8 mouse cellular contexts compared by ENCODE assay signal in genomic region chr7:141088473-141088872, GRCm38 (mm10). TPM values are rescaled to one million over a fixed set of nuclear protein-coding genes. Genes with fewer than 3 reads are reported as not detected.
A peak's percentile ranks its signal among the peaks of the same experiment; 100 is the strongest.
DNase-seq lines count a peak whose midpoint lies in the region; ATAC-seq lines count a peak whose summit lies in the region.

No protein-coding gene starts in this region.

- peaks cover 58% of the 10 kb centered on the region for H3K27me3 ChIP-seq in forebrain, embryonic 13.5 days
- peaks cover 11% of the 10 kb centered on the region for H3K27me3 ChIP-seq in forebrain, embryonic 16.5 days (replicated peaks; ENCODE audit: control insufficient read depth, insufficient read depth, low read length)
- H3K27me3 ChIP-seq in midbrain, embryonic 10.5 days (ENCODE audit: low read depth, poor library complexity, severe bottlenecking) = peaks cover 70% of the 10 kb centered on the region
- H3K27me3 ChIP-seq in midbrain, embryonic 15.5 days (replicated peaks) = peaks cover 35% of the 10 kb centered on the region
- H3K27me3 ChIP-seq in limb, embryonic 11.5 days (ENCODE audit: control insufficient read depth, insufficient read depth, low read length) = peaks cover 30% of the 10 kb centered on the region
- peaks cover 6% of the 10 kb centered on the region; the same call in 1 of the 2 replicates for H3K27me3 ChIP-seq in stomach, embryonic 16.5 days (ENCODE audit: control insufficient read depth, insufficient read depth, low read length)

- H3K36me3 ChIP-seq in forebrain, embryonic 13.5 days (ENCODE audit: poor library complexity, severe bottlenecking) = no peaks in the 10 kb centered on the region
- H3K36me3 ChIP-seq in forebrain, embryonic 16.5 days (ENCODE audit: control insufficient read depth, insufficient read depth) = no peaks in the 10 kb centered on the region
- no peaks in the 10 kb centered on the region for H3K36me3 ChIP-seq in midbrain, embryonic 10.5 days
- H3K36me3 ChIP-seq in midbrain, embryonic 15.5 days (replicated peaks) = no peaks in the 10 kb centered on the region
- H3K36me3 ChIP-seq in limb, embryonic 11.5 days (ENCODE audit: control insufficient read depth, insufficient read depth, low read length) = no peaks in the 10 kb centered on the region; the same call in 1 of the 2 replicates
- no peaks in the 10 kb centered on the region for H3K36me3 ChIP-seq in stomach, embryonic 16.5 days (ENCODE audit: control insufficient read depth, insufficient read depth, low read length)

- H3K9ac ChIP-seq in forebrain, embryonic 13.5 days = no peak overlapping the region
- H3K9ac ChIP-seq in forebrain, embryonic 16.5 days (replicated peaks; ENCODE audit: low read depth, low read length) = no peak overlapping the region
- H3K9ac ChIP-seq in midbrain, embryonic 15.5 days = no peak overlapping the region
- no peak overlapping the region for H3K9ac ChIP-seq in limb, embryonic 11.5 days (ENCODE audit: low read length)
- H3K9ac ChIP-seq in stomach, embryonic 16.5 days (ENCODE audit: low read length) = peak overlapping the region; percentile 20; the same call in 1 of the 2 replicates

- 26% methylated on average over 18 of the region's 18 CpGs for WGBS in forebrain, embryonic 13.5 days
- 24% methylated on average over 18 of the region's 18 CpGs for WGBS in forebrain, embryonic 16.5 days
- 26% methylated on average over 18 of the region's 18 CpGs for WGBS in midbrain, embryonic 10.5 days
- 27% methylated on average over 18 of the region's 18 CpGs for WGBS in midbrain, embryonic 15.5 days
- 12% methylated on average over 18 of the region's 18 CpGs for WGBS in limb, embryonic 11.5 days
- 12% methylated on average over 18 of the region's 18 CpGs for WGBS in stomach, embryonic 16.5 days

- peak; percentile 22 for DNase-seq in midbrain, embryonic 10.5 days (ENCODE audit: low spot score)
- DNase-seq in limb, embryonic 11.5 days (ENCODE audit: low spot score) = peak; percentile 33
- no peak for DNase-seq in lung, postnatal 14 days
- no peak for DNase-seq in layer of hippocampus, postnatal 25 days (ENCODE audit: extremely low spot score in 1 of 2, low spot score in 1 of 2)

- H3K4me2 ChIP-seq in forebrain, embryonic 13.5 days = 0 out of 2 replicates have a peak overlapping the region, but pooled peaks have one; percentile 3
- H3K4me2 ChIP-seq in forebrain, embryonic 16.5 days (ENCODE audit: low read length) = no peak overlapping the region
- H3K4me2 ChIP-seq in midbrain, embryonic 15.5 days = no peak overlapping the region
- H3K4me2 ChIP-seq in limb, embryonic 11.5 days (ENCODE audit: low read depth, severe bottlenecking) = peak overlapping the region; percentile 26
- no peak overlapping the region for H3K4me2 ChIP-seq in stomach, embryonic 16.5 days (ENCODE audit: low read depth, low read length)

- H3K4me3 ChIP-seq in forebrain, embryonic 13.5 days = no peak overlapping the region
- H3K4me3 ChIP-seq in forebrain, embryonic 16.5 days (replicated peaks; ENCODE audit: low read length) = no peak overlapping the region
- H3K4me3 ChIP-seq in midbrain, embryonic 10.5 days = peak overlapping the region; percentile 38
- H3K4me3 ChIP-seq in midbrain, embryonic 15.5 days = no peak overlapping the region
- no peak overlapping the region for H3K4me3 ChIP-seq in limb, embryonic 11.5 days (ENCODE audit: low read depth, low read length)
- H3K4me3 ChIP-seq in stomach, embryonic 16.5 days (replicated peaks; ENCODE audit: low read length) = no peak overlapping the region

- H3K27ac ChIP-seq in forebrain, embryonic 13.5 days = no peak overlapping the region
- H3K27ac ChIP-seq in forebrain, embryonic 16.5 days (ENCODE audit: low read length) = no peak overlapping the region
- 0 out of 2 replicates have a peak overlapping the region, but pooled peaks have one; percentile 17 for H3K27ac ChIP-seq in midbrain, embryonic 10.5 days (replicated peaks)
- no peak overlapping the region for H3K27ac ChIP-seq in midbrain, embryonic 15.5 days
- H3K27ac ChIP-seq in limb, embryonic 11.5 days (replicated peaks; ENCODE audit: low read depth, low read length) = no peak overlapping the region
- no peak overlapping the region for H3K27ac ChIP-seq in stomach, embryonic 16.5 days (ENCODE audit: low read length)

- no peaks in the 10 kb centered on the region for H3K9me3 ChIP-seq in forebrain, embryonic 13.5 days (replicated peaks)
- no peaks in the 10 kb centered on the region for H3K9me3 ChIP-seq in forebrain, embryonic 16.5 days (ENCODE audit: control insufficient read depth, low read length)
- no peaks in the 10 kb centered on the region for H3K9me3 ChIP-seq in midbrain, embryonic 10.5 days (replicated peaks)
- no peaks in the 10 kb centered on the region for H3K9me3 ChIP-seq in midbrain, embryonic 15.5 days
- H3K9me3 ChIP-seq in limb, embryonic 11.5 days (ENCODE audit: control insufficient read depth, low read length) = no peaks in the 10 kb centered on the region
- no peaks in the 10 kb centered on the region for H3K9me3 ChIP-seq in stomach, embryonic 16.5 days (replicated peaks; ENCODE audit: control insufficient read depth, low read length)

- no peak for ATAC-seq in forebrain, embryonic 13.5 days
- ATAC-seq in forebrain, embryonic 16.5 days = no peak
- no peak for ATAC-seq in midbrain, embryonic 15.5 days (replicated peaks)
- no peak for ATAC-seq in limb, embryonic 11.5 days (ENCODE audit: insufficient number of reproducible peaks, low FRiP score, low TSS enrichment, low read depth)
- ATAC-seq in stomach, embryonic 16.5 days (ENCODE audit: insufficient read depth, low FRiP score) = no peak

- peaks cover 9% of the 10 kb centered on the region; the same call in 1 of the 2 replicates for H3K4me1 ChIP-seq in forebrain, embryonic 13.5 days
- H3K4me1 ChIP-seq in forebrain, embryonic 16.5 days (replicated peaks; ENCODE audit: control insufficient read depth, insufficient read depth, low read length) = no peaks in the 10 kb centered on the region; the same call in 1 of the 2 replicates
- H3K4me1 ChIP-seq in midbrain, embryonic 10.5 days = peaks cover 26% of the 10 kb centered on the region
- H3K4me1 ChIP-seq in midbrain, embryonic 15.5 days = peaks cover 4% of the 10 kb centered on the region; the same call in 1 of the 2 replicates
- peaks cover 5% of the 10 kb centered on the region; the same call in 1 of the 2 replicates for H3K4me1 ChIP-seq in limb, embryonic 11.5 days (ENCODE audit: control insufficient read depth, insufficient read depth, low read length)
- H3K4me1 ChIP-seq in stomach, embryonic 16.5 days (ENCODE audit: control insufficient read depth, insufficient read depth, low read length) = peaks cover 9% of the 10 kb centered on the region

RNA-seq across cellular contexts. Expression of gene Pkp3, which starts 10.5 kb away (rescaled TPM):
- 0.25 TPM in 1 of 2 replicates, not detected in the other for polyA plus RNA-seq in forebrain, embryonic 13.5 days (2015; fragmentation: Nextera tagmentation; extraction: Ambion mirVana)
- polyA plus RNA-seq in forebrain, embryonic 16.5 days (2015; fragmentation: Nextera tagmentation; extraction: Ambion mirVana) = 0.17 TPM in 1 of 2 replicates, not detected in the other
- 1.8 and 2.0 TPM in 2 replicates for polyA plus RNA-seq in midbrain, embryonic 10.5 days (2016; fragmentation: Nextera tagmentation; extraction: Ambion mirVana)
- 0.84 TPM in 1 of 2 replicates, not detected in the other for polyA plus RNA-seq in midbrain, embryonic 15.5 days (2015; fragmentation: Nextera tagmentation; extraction: Ambion mirVana)
- polyA plus RNA-seq in limb, embryonic 11.5 days (2014; fragmentation: Nextera tagmentation; extraction: Ambion mirVana) = 3.3 and 3.9 TPM in 2 replicates
- polyA plus RNA-seq in stomach, embryonic 16.5 days (2015; fragmentation: Nextera tagmentation; extraction: Ambion mirVana) = 74.2 and 103 TPM in 2 replicates
- not detected for total RNA-seq in layer of hippocampus, postnatal 25 days (2021)

RNA-seq across cellular contexts. Expression of gene Sigirr, which starts 11.9 kb away (rescaled TPM):
- polyA plus RNA-seq in forebrain, embryonic 13.5 days (2015; fragmentation: Nextera tagmentation; extraction: Ambion mirVana) = 1.5 and 1.7 TPM in 2 replicates
- polyA plus RNA-seq in forebrain, embryonic 16.5 days (2015; fragmentation: Nextera tagmentation; extraction: Ambion mirVana) = 2.1 TPM in 2 replicates
- 2.3 and 2.5 TPM in 2 replicates for polyA plus RNA-seq in midbrain, embryonic 10.5 days (2016; fragmentation: Nextera tagmentation; extraction: Ambion mirVana)
- polyA plus RNA-seq in midbrain, embryonic 15.5 days (2015; fragmentation: Nextera tagmentation; extraction: Ambion mirVana) = 2.3 and 2.7 TPM in 2 replicates
- 1.9 and 2.8 TPM in 2 replicates for polyA plus RNA-seq in limb, embryonic 11.5 days (2014; fragmentation: Nextera tagmentation; extraction: Ambion mirVana)
- 14.1 and 14.7 TPM in 2 replicates for polyA plus RNA-seq in stomach, embryonic 16.5 days (2015; fragmentation: Nextera tagmentation; extraction: Ambion mirVana)
- total RNA-seq in layer of hippocampus, postnatal 25 days (2021) = 1 to 10 TPM; 1.9 to 3.2 TPM

RNA-seq across cellular contexts. Expression of gene B4galnt4, which starts 27.6 kb away (rescaled TPM):
- 33.0 and 34.7 TPM in 2 replicates for polyA plus RNA-seq in forebrain, embryonic 13.5 days (2015; fragmentation: Nextera tagmentation; extraction: Ambion mirVana)
- polyA plus RNA-seq in forebrain, embryonic 16.5 days (2015; fragmentation: Nextera tagmentation; extraction: Ambion mirVana) = 45.4 and 53.0 TPM in 2 replicates
- 26.8 and 29.4 TPM in 2 replicates for polyA plus RNA-seq in midbrain, embryonic 10.5 days (2016; fragmentation: Nextera tagmentation; extraction: Ambion mirVana)
- 59.2 and 64.1 TPM in 2 replicates for polyA plus RNA-seq in midbrain, embryonic 15.5 days (2015; fragmentation: Nextera tagmentation; extraction: Ambion mirVana)
- polyA plus RNA-seq in limb, embryonic 11.5 days (2014; fragmentation: Nextera tagmentation; extraction: Ambion mirVana) = 19.1 and 20.0 TPM in 2 replicates
- 4.9 and 5.1 TPM in 2 replicates for polyA plus RNA-seq in stomach, embryonic 16.5 days (2015; fragmentation: Nextera tagmentation; extraction: Ambion mirVana)
- 10 to 100 TPM; 80.7 to 96.2 TPM for total RNA-seq in layer of hippocampus, postnatal 25 days (2021)

RNA-seq across cellular contexts. Expression of gene Ano9, which starts 29.1 kb away (rescaled TPM):
- polyA plus RNA-seq in forebrain, embryonic 13.5 days (2015; fragmentation: Nextera tagmentation; extraction: Ambion mirVana) = 0.13 TPM in 1 of 2 replicates, not detected in the other
- 0.21 and 0.22 TPM in 2 replicates for polyA plus RNA-seq in forebrain, embryonic 16.5 days (2015; fragmentation: Nextera tagmentation; extraction: Ambion mirVana)
- 0.07 and 0.16 TPM in 2 replicates for polyA plus RNA-seq in midbrain, embryonic 10.5 days (2016; fragmentation: Nextera tagmentation; extraction: Ambion mirVana)
- polyA plus RNA-seq in midbrain, embryonic 15.5 days (2015; fragmentation: Nextera tagmentation; extraction: Ambion mirVana) = 0.36 and 0.42 TPM in 2 replicates
- 0.76 and 0.85 TPM in 2 replicates for polyA plus RNA-seq in limb, embryonic 11.5 days (2014; fragmentation: Nextera tagmentation; extraction: Ambion mirVana)
- 22.5 and 26.2 TPM in 2 replicates for polyA plus RNA-seq in stomach, embryonic 16.5 days (2015; fragmentation: Nextera tagmentation; extraction: Ambion mirVana)
- not detected for total RNA-seq in layer of hippocampus, postnatal 25 days (2021)

RNA-seq across cellular contexts. Expression of gene Ptdss2, which starts 33.7 kb away (rescaled TPM):
- 61.1 and 69.5 TPM in 2 replicates for polyA plus RNA-seq in forebrain, embryonic 13.5 days (2015; fragmentation: Nextera tagmentation; extraction: Ambion mirVana)
- 74.9 and 78.9 TPM in 2 replicates for polyA plus RNA-seq in forebrain, embryonic 16.5 days (2015; fragmentation: Nextera tagmentation; extraction: Ambion mirVana)
- 86.5 and 94.7 TPM in 2 replicates for polyA plus RNA-seq in midbrain, embryonic 10.5 days (2016; fragmentation: Nextera tagmentation; extraction: Ambion mirVana)
- 83.3 and 86.2 TPM in 2 replicates for polyA plus RNA-seq in midbrain, embryonic 15.5 days (2015; fragmentation: Nextera tagmentation; extraction: Ambion mirVana)
- 70.0 and 70.6 TPM in 2 replicates for polyA plus RNA-seq in limb, embryonic 11.5 days (2014; fragmentation: Nextera tagmentation; extraction: Ambion mirVana)
- polyA plus RNA-seq in stomach, embryonic 16.5 days (2015; fragmentation: Nextera tagmentation; extraction: Ambion mirVana) = 56.0 and 59.4 TPM in 2 replicates
- 10 to 100 TPM; 58.7 to 61.1 TPM for total RNA-seq in layer of hippocampus, postnatal 25 days (2021)

Comparison
In these comparisons a context has a peak if more than half of its experiments do, and no peak if none do; other contexts are left out.
1. H3K4me2 ChIP-seq: peak in forebrain, embryonic 13.5 days (single experiment) and limb, embryonic 11.5 days (single experiment); none in forebrain, embryonic 16.5 days (single experiment), midbrain, embryonic 15.5 days (single experiment) and stomach, embryonic 16.5 days (single experiment).
2. DNase-seq: peak in midbrain, embryonic 10.5 days (single experiment) and limb, embryonic 11.5 days (single experiment); none in lung, postnatal 14 days (single experiment) and layer of hippocampus, postnatal 25 days (0 of 2).
3. RNA of gene Pkp3, which starts 10.5 kb away (polyA plus RNA-seq): 74.2 to 103 TPM in stomach, embryonic 16.5 days; 3.3 to 3.9 TPM in limb, embryonic 11.5 days, 1.8 to 2.0 TPM in midbrain, embryonic 10.5 days, 0.84 TPM in midbrain, embryonic 15.5 days, 0.17 TPM in forebrain, embryonic 16.5 days and 0.25 TPM in forebrain, embryonic 13.5 days; every median in the first group is over 10 times any median in the second.